Mouse (Mus musculus): ENCODE data around the gene Pcx. TPM values are rescaled to one million over a fixed set of nuclear protein-coding genes. Genes with fewer than 3 reads are reported as not detected.

Gene Pcx
- polyA plus RNA-seq, 2 experiments: 16.4 to 25.6 TPM

DNA sequence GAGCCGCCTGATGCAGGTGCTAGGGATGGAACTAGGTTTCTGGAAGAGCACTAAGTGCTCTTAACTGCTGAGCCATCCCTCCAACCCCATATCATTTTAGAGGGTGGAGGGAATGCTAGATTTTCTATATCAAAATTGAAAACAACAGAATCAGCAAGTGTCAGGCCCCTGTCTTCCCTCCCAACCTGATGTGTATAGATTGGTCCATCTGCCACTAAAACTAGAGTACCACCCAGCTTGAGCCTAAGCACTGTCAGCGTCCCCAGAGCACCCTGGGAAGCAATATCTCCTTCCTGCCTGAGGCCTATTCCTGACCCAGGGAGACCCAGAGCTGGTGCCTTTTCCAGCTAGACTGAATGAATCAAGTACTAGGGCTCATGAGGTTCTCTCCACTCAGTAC lies 56.6 kb downstream of the Pcx start:
- peak; percentile 50 to 58 (median 54) for DNase-seq (ENCODE audit: low read depth in 3 of 3, low spot score in 3 of 3)
- H3K36me3 ChIP-seq (replicated peaks; ENCODE audit: control insufficient read depth, insufficient read depth, low read depth): no peaks in the 10 kb centered on the region
- peak overlapping the region; percentile 71 for H3K9ac ChIP-seq (replicated peaks)
- peaks cover 85 to 88% of the 10 kb centered on the region in 2 experiments for H3K4me1 ChIP-seq (replicated peaks; ENCODE audit: control insufficient read depth in 2 of 2, insufficient read depth in 2 of 2, low read length in 1 of 2)
- 43% methylated on average over 2 of the region's 2 CpGs for WGBS (ENCODE audit: insufficient replicate concordance)
- no peaks in the 10 kb centered on the region for H3K27me3 ChIP-seq (ENCODE audit: control insufficient read depth, insufficient read depth, low read length)
- H3K9me3 ChIP-seq (ENCODE audit: control insufficient read depth, low read length): no peaks in the 10 kb centered on the region
- H3K4me2 ChIP-seq (ENCODE audit: low read depth): peak overlapping the region; percentile 27
- peak overlapping the region; percentile 100 for H3K27ac ChIP-seq
- ATAC-seq (ENCODE audit: insufficient read depth): peak; percentile 70
- TF ChIP-seq CTCF (IDR thresholded peaks at IDR 0.05; ENCODE audit: low read depth) (no peak), EP300 (IDR thresholded peaks at IDR 0.05; ENCODE audit: low read depth) (peak; percentile 72)
- no peak overlapping the region for H3K4me3 ChIP-seq (ENCODE audit: insufficient read depth in 1 of 2, low read depth in 2 of 2, low read length in 2 of 2)

DNA sequence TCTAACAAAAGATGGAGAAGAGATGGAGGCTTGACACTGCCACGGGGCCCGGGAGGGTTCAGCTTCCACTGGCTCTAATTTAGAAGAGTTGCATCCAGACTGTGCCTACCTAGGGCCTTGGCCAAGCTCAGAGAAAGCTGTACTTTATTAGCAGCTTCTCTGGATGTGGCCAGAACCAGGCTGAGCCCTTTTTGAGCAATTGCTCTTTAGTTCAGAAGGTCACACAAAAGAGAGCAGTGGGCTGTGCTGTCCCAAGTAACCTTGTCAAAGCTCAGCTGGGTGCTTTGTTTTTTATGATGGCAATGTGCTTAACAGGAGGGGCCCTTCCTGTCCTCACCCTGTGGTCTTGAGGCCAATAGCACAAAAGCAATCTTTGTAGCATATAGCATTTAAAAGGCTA lies 57.4 kb downstream of the Pcx start:
- Histone ChIP-seq H3K9ac (replicated peaks) (peak overlapping the region; percentile 71), H3K27ac (peak overlapping the region; percentile 100), H3K4me1 (replicated peaks; ENCODE audit: control insufficient read depth in 2 of 2, insufficient read depth in 2 of 2, low read length in 1 of 2) (peaks cover 82 to 84% of the 10 kb centered on the region in 2 experiments), H3K4me2 (ENCODE audit: low read depth) (peak overlapping the region; percentile 27; the same call in 1 of the 2 replicates), H3K36me3 (replicated peaks; ENCODE audit: control insufficient read depth, insufficient read depth, low read depth) (no peaks in the 10 kb centered on the region), H3K9me3 (ENCODE audit: control insufficient read depth, low read length) (no peaks in the 10 kb centered on the region), H3K27me3 (ENCODE audit: control insufficient read depth, insufficient read depth, low read length) (no peaks in the 10 kb centered on the region), H3K4me3 (ENCODE audit: insufficient read depth in 1 of 2, low read depth in 2 of 2, low read length in 2 of 2) (no peak overlapping the region)
- 41% methylated on average over 2 of the region's 2 CpGs for WGBS (ENCODE audit: insufficient replicate concordance)
- TF ChIP-seq EP300 (IDR thresholded peaks at IDR 0.05; ENCODE audit: low read depth) (no peak), CTCF (IDR thresholded peaks at IDR 0.05; ENCODE audit: low read depth) (no peak)
- ATAC-seq (ENCODE audit: insufficient read depth) (no peak), DNase-seq (ENCODE audit: low read depth in 3 of 3, low spot score in 3 of 3) (no peak)

DNA sequence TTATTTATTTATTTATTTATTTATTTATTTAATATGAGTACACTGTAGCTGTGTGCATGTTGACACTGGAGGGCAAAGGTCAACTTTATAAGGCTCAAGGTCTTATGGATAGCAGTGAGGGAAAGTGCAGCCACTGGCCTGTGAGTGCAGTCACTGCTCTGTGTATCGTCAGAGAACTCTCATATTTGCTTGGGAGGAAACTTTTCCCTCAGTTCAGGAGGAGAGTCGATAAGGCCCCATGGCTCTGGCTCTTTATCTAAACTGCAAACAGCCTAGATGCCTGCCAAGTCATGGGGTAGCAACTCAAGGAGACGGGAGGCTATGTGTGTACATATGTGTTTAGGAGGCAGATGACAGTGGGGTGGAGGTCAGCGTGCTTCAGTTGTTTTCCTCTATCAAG lies 58.6 kb downstream of the Pcx start:
- Histone ChIP-seq H3K27ac (peak overlapping the region; percentile 100), H3K4me3 (ENCODE audit: insufficient read depth in 1 of 2, low read depth in 2 of 2, low read length in 2 of 2) (peak overlapping the region in 1 of 2 experiments; percentile 20; a peak in 1 of 4 replicates), H3K9ac (replicated peaks) (peak overlapping the region; percentile 71), H3K4me2 (ENCODE audit: low read depth) (peak overlapping the region; percentile 69), H3K9me3 (ENCODE audit: control insufficient read depth, low read length) (no peaks in the 10 kb centered on the region), H3K4me1 (replicated peaks; ENCODE audit: control insufficient read depth in 2 of 2, insufficient read depth in 2 of 2, low read length in 1 of 2) (peaks cover 73 to 74% of the 10 kb centered on the region in 2 experiments), H3K36me3 (replicated peaks; ENCODE audit: control insufficient read depth, insufficient read depth, low read depth) (no peaks in the 10 kb centered on the region), H3K27me3 (ENCODE audit: control insufficient read depth, insufficient read depth, low read length) (no peaks in the 10 kb centered on the region)
- TF ChIP-seq CTCF (IDR thresholded peaks at IDR 0.05; ENCODE audit: low read depth) (no peak), EP300 (IDR thresholded peaks at IDR 0.05; ENCODE audit: low read depth) (peak; percentile 85)
- peak; percentile 80 to 85 (median 83) for DNase-seq (ENCODE audit: low read depth in 3 of 3, low spot score in 3 of 3)
- ATAC-seq (ENCODE audit: insufficient read depth): peak; percentile 88
- 6% methylated on average over 4 of the region's 4 CpGs for WGBS (ENCODE audit: insufficient replicate concordance)

DNA sequence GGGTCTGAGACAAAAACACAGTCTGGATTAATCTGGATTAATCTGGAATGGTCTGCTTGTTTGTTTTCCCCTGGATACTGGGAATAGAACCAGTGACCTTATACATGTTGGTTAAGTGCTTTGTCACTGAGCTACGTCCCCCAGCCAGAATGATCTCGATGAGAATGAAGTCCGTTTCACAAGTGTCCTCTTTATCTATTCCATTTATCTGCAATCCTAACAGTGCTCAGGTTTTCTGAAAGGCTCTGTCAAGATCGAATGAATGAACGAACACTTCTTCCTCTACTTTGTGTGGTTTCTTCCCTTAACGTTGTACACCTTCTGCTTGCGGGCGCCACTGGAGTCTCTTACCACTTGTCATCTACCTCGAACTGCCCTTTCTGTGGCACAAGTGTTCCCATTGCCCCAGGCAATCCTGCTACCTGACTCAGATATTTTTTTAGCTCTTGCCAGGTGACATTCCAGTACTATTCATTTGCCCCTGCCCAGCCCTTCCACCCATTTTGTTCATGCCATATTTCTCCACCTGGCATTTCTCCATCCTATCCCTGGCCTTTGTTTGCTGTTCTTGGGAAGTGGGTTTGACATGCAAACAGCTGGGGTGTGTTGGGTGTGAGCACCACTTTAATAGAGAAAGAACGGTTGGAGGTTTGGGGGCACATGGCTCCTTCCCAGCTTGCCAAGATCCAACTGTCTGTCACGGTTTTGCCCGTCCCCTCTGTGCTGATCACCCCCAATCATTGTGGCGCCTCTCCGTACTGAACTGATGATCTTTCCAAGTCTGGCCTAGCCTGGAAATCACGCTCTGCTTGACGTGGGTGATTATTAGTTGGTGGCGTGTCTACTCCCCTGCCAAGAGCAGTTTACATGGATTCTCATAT lies 59.3 kb downstream of the Pcx start:
- H3K4me1 ChIP-seq (replicated peaks; ENCODE audit: control insufficient read depth in 2 of 2, insufficient read depth in 2 of 2, low read length in 1 of 2): peaks cover 68% of the 10 kb centered on the region in 2 experiments
- H3K36me3 ChIP-seq (replicated peaks; ENCODE audit: control insufficient read depth, insufficient read depth, low read depth): no peaks in the 10 kb centered on the region
- peak overlapping the region; percentile 100 for H3K27ac ChIP-seq
- no peak for TF ChIP-seq CTCF (IDR thresholded peaks at IDR 0.05; ENCODE audit: low read depth)
- no peak for TF ChIP-seq EP300 (IDR thresholded peaks at IDR 0.05; ENCODE audit: low read depth)
- H3K9ac ChIP-seq (replicated peaks): peak overlapping the region; percentile 71
- ATAC-seq (ENCODE audit: insufficient read depth): no peak
- H3K4me2 ChIP-seq (ENCODE audit: low read depth): peak overlapping the region; percentile 69
- H3K27me3 ChIP-seq (ENCODE audit: control insufficient read depth, insufficient read depth, low read length): no peaks in the 10 kb centered on the region
- no peak for DNase-seq (ENCODE audit: low read depth in 3 of 3, low spot score in 3 of 3)
- no peaks in the 10 kb centered on the region for H3K9me3 ChIP-seq (ENCODE audit: control insufficient read depth, low read length)
- WGBS (ENCODE audit: insufficient replicate concordance): 72% methylated on average over 17 of the region's 17 CpGs
- H3K4me3 ChIP-seq (ENCODE audit: insufficient read depth in 1 of 2, low read depth in 2 of 2, low read length in 2 of 2): peak overlapping the region in 1 of 2 experiments; percentile 20; a peak in 1 of 4 replicates

DNA sequence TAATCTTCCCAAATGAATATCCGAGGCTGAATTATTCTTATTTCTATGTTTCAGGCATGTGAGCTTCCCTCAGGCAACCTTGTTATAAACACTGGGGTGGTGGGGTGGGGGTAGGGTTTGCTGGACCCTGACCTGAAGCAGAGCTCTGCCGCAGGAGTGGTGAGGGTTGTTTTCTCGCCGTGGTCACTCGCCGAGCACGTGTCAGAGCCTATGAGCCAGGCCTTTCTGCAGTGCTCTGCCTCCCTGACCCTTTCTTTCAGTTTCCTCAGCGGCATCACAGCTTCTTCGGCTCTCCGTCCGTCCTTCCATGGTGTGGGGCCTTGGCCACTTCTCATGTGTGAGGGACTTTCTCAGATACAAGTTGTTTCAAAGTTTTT lies 60.0 kb downstream of the Pcx start:
- H3K4me3 ChIP-seq (ENCODE audit: insufficient read depth in 1 of 2, low read depth in 2 of 2, low read length in 2 of 2): no peak overlapping the region
- H3K27me3 ChIP-seq (ENCODE audit: control insufficient read depth, insufficient read depth, low read length): no peaks in the 10 kb centered on the region
- no peaks in the 10 kb centered on the region for H3K9me3 ChIP-seq (ENCODE audit: control insufficient read depth, low read length)
- DNase-seq (ENCODE audit: low read depth in 3 of 3, low spot score in 3 of 3): no peak
- H3K36me3 ChIP-seq (replicated peaks; ENCODE audit: control insufficient read depth, insufficient read depth, low read depth): no peaks in the 10 kb centered on the region
- H3K9ac ChIP-seq (replicated peaks): peak overlapping the region; percentile 31; the same call in 1 of the 2 replicates
- peaks cover 64 to 65% of the 10 kb centered on the region in 2 experiments for H3K4me1 ChIP-seq (replicated peaks; ENCODE audit: control insufficient read depth in 2 of 2, insufficient read depth in 2 of 2, low read length in 1 of 2)
- TF ChIP-seq EP300 (IDR thresholded peaks at IDR 0.05; ENCODE audit: low read depth) (no peak), CTCF (IDR thresholded peaks at IDR 0.05; ENCODE audit: low read depth) (no peak)
- no peak overlapping the region for H3K4me2 ChIP-seq (ENCODE audit: low read depth)
- peak overlapping the region; percentile 100 for H3K27ac ChIP-seq
- no peak for ATAC-seq (ENCODE audit: insufficient read depth)
- 88% methylated on average over 11 of the region's 11 CpGs for WGBS (ENCODE audit: insufficient replicate concordance)

All from liver, embryonic 14.5 days (tissue).